8 mouse cellular contexts compared by ENCODE assay signal in genomic region chr7:46839446-46839845, GRCm38 (mm10). TPM values are rescaled to one million over a fixed set of nuclear protein-coding genes. Genes with fewer than 3 reads are reported as not detected.
DNase-seq lines count a peak whose midpoint lies in the region; ATAC-seq and TF ChIP-seq lines count a peak whose summit lies in the region.

No protein-coding gene starts in this region.

- peak; percentile 18; the same call in 1 of the 2 replicates for ATAC-seq in hindbrain, embryonic 16.5 days
- peak; percentile 16; the same call in 1 of the 2 replicates for ATAC-seq in liver, embryonic 14.5 days (ENCODE audit: insufficient read depth)
- peak; percentile 45; the same call in 1 of the 2 replicates for ATAC-seq in stomach, embryonic 15.5 days (ENCODE audit: insufficient read depth, low FRiP score, low read depth)

- H3K27me3 ChIP-seq in MEL (ENCODE audit: control insufficient read depth in 1 of 2, insufficient read depth in 2 of 2, low read length in 2 of 2), result no peaks in the 10 kb centered on the region
- H3K27me3 ChIP-seq in hindbrain, embryonic 16.5 days (replicated peaks; ENCODE audit: control insufficient read depth, insufficient read depth, low read length), result no peaks in the 10 kb centered on the region; the same call in 1 of the 2 replicates
- no peaks in the 10 kb centered on the region for H3K27me3 ChIP-seq in liver, embryonic 14.5 days (ENCODE audit: control insufficient read depth, insufficient read depth, low read length)
- H3K27me3 ChIP-seq in stomach, embryonic 15.5 days (replicated peaks), result no peaks in the 10 kb centered on the region

- H3K36me3 ChIP-seq in MEL (ENCODE audit: control insufficient read depth in 1 of 2, insufficient read depth in 2 of 2, low read length in 2 of 2), result peaks cover 0 to 10% of the 10 kb centered on the region in 2 experiments; a peak in 2 of 4 replicates
- no peaks in the 10 kb centered on the region for H3K36me3 ChIP-seq in hindbrain, embryonic 16.5 days (ENCODE audit: control insufficient read depth, insufficient read depth, low read length)
- H3K36me3 ChIP-seq in liver, embryonic 14.5 days (replicated peaks; ENCODE audit: control insufficient read depth, insufficient read depth, low read depth), result no peaks in the 10 kb centered on the region
- H3K36me3 ChIP-seq in stomach, embryonic 15.5 days, result no peaks in the 10 kb centered on the region

- no peaks in the 10 kb centered on the region for H3K9me3 ChIP-seq in MEL (replicated peaks; ENCODE audit: insufficient read depth, low read length)
- no peaks in the 10 kb centered on the region for H3K9me3 ChIP-seq in hindbrain, embryonic 16.5 days (ENCODE audit: control insufficient read depth, low read length)
- H3K9me3 ChIP-seq in liver, embryonic 14.5 days (ENCODE audit: control insufficient read depth, low read length), result no peaks in the 10 kb centered on the region
- H3K9me3 ChIP-seq in stomach, embryonic 15.5 days, result no peaks in the 10 kb centered on the region

- no peak for TF ChIP-seq EP300 in MEL (IDR thresholded peaks at IDR 0.05; ENCODE audit: low read depth in 1 of 2, low read length in 2 of 2)
- no peak for TF ChIP-seq EP300 in liver, embryonic 14.5 days (IDR thresholded peaks at IDR 0.05; ENCODE audit: low read depth)

- peak overlapping the region; percentile 32 to 55 for H3K4me3 ChIP-seq in MEL (ENCODE audit: control insufficient read depth in 1 of 2, insufficient read depth in 1 of 2, low read depth in 2 of 2, low read length in 2 of 2)
- H3K4me3 ChIP-seq in hindbrain, embryonic 16.5 days (ENCODE audit: low read length), result no peak overlapping the region
- no peak overlapping the region for H3K4me3 ChIP-seq in liver, embryonic 14.5 days (ENCODE audit: insufficient read depth in 1 of 2, low read depth in 2 of 2, low read length in 2 of 2)
- H3K4me3 ChIP-seq in stomach, embryonic 15.5 days (replicated peaks), result no peak overlapping the region

- no peak overlapping the region for H3K27ac ChIP-seq in MEL (ENCODE audit: control insufficient read depth, low read depth, low read length)
- peak overlapping the region; percentile 78 for H3K27ac ChIP-seq in hindbrain, embryonic 16.5 days (ENCODE audit: low read depth, low read length)
- no peak overlapping the region for H3K27ac ChIP-seq in liver, embryonic 14.5 days
- H3K27ac ChIP-seq in stomach, embryonic 15.5 days, result peak overlapping the region; percentile 70

- peak overlapping the region; percentile 34; the same call in 1 of the 2 replicates for H3K9ac ChIP-seq in MEL (ENCODE audit: control insufficient read depth, low read depth, low read length, poor library complexity, severe bottlenecking)
- peak overlapping the region; percentile 38; the same call in 1 of the 2 replicates for H3K9ac ChIP-seq in hindbrain, embryonic 16.5 days (ENCODE audit: low read depth, low read length)
- H3K9ac ChIP-seq in liver, embryonic 14.5 days (replicated peaks), result no peak overlapping the region
- no peak overlapping the region for H3K9ac ChIP-seq in stomach, embryonic 15.5 days

- no peak for TF ChIP-seq CTCF in MEL (IDR thresholded peaks at IDR 0.05 in 2 of 3, conservative IDR thresholded peaks at IDR 0.05 in 1 of 3; ENCODE audit: control insufficient read depth in 1 of 3, insufficient read depth in 1 of 3, low read depth in 2 of 3, low read length in 3 of 3, poor library complexity in 1 of 3, severe bottlenecking in 1 of 3)
- TF ChIP-seq CTCF in liver, embryonic 14.5 days (IDR thresholded peaks at IDR 0.05; ENCODE audit: low read depth), result no peak

- H3K4me2 ChIP-seq in hindbrain, embryonic 16.5 days (ENCODE audit: low read length), result peak overlapping the region; percentile 37; the same call in 1 of the 2 replicates
- H3K4me2 ChIP-seq in liver, embryonic 14.5 days (ENCODE audit: low read depth), result no peak overlapping the region
- peak overlapping the region; percentile 45 for H3K4me2 ChIP-seq in stomach, embryonic 15.5 days

- H3K79me2 ChIP-seq in MEL (ENCODE audit: control insufficient read depth, insufficient read depth, low read length, poor library complexity), result no peaks in the 10 kb centered on the region

- H3K4me1 ChIP-seq in MEL (ENCODE audit: control insufficient read depth in 1 of 2, insufficient read depth in 2 of 2, low read length in 2 of 2), result peaks cover 13 to 20% of the 10 kb centered on the region in 2 experiments
- H3K4me1 ChIP-seq in hindbrain, embryonic 16.5 days (ENCODE audit: control insufficient read depth, insufficient read depth, low read depth, low read length), result peaks cover 14% of the 10 kb centered on the region
- peaks cover 6 to 28% of the 10 kb centered on the region in 2 experiments for H3K4me1 ChIP-seq in liver, embryonic 14.5 days (replicated peaks; ENCODE audit: control insufficient read depth in 2 of 2, insufficient read depth in 2 of 2, low read length in 1 of 2)
- peaks cover 38% of the 10 kb centered on the region for H3K4me1 ChIP-seq in stomach, embryonic 15.5 days

- 38% methylated on average over 7 of the region's 7 CpGs for WGBS in hindbrain, embryonic 16.5 days
- WGBS in liver, embryonic 14.5 days (ENCODE audit: insufficient replicate concordance), result 30% methylated on average over 7 of the region's 7 CpGs
- 37% methylated on average over 7 of the region's 7 CpGs for WGBS in stomach, embryonic 15.5 days

- TF ChIP-seq POLR2A in MEL (IDR thresholded peaks at IDR 0.05; ENCODE audit: control insufficient read depth in 1 of 2, insufficient read depth in 1 of 2, low read depth in 1 of 2, low read length in 2 of 2, poor library complexity in 1 of 2), result no peak

- DNase-seq in cerebellum, postnatal 10 days, result peak; percentile 41 to 59
- no peak for DNase-seq in cerebellum, adult 8-10 months
- no peak for DNase-seq in MEL (ENCODE audit: low read depth, low spot score)
- DNase-seq in liver, embryonic 14.5 days (ENCODE audit: low read depth in 3 of 3, low spot score in 3 of 3), result no peak
- DNase-seq in thymus, postnatal 4 days, result no peak
- no peak for DNase-seq in layer of hippocampus, adult 8-10 months (ENCODE audit: low spot score in 2 of 2)

- no peak for TF ChIP-seq RAD21 in MEL (IDR thresholded peaks at IDR 0.05; ENCODE audit: low read depth, low read length)

TF ChIP-seq in MEL, 35 proteins besides CTCF, POLR2A, EP300 and RAD21 (continues in another document):
- TF ChIP-seq E2F4 (IDR thresholded peaks at IDR 0.05; ENCODE audit: borderline replicate concordance, low read depth, low read length), result no peak
- TF ChIP-seq POLR2AphosphoS2 (IDR thresholded peaks at IDR 0.05; ENCODE audit: low read length), result no peak
- no peak for TF ChIP-seq ZKSCAN1 (IDR thresholded peaks at IDR 0.05; ENCODE audit: low read depth, low read length)
- TF ChIP-seq MYC (IDR thresholded peaks at IDR 0.05; ENCODE audit: low read depth, low read length), result no peak
- TF ChIP-seq BHLHE40 (IDR thresholded peaks at IDR 0.05; ENCODE audit: borderline replicate concordance, low read depth, low read length), result no peak
- TF ChIP-seq NRF1 (IDR thresholded peaks at IDR 0.05; ENCODE audit: insufficient read depth, low read depth, low read length, poor library complexity, severe bottlenecking), result no peak
- TF ChIP-seq MAFK (IDR thresholded peaks at IDR 0.05; ENCODE audit: borderline replicate concordance, low read depth, low read length), result no peak
- no peak for TF ChIP-seq ELF1 (IDR thresholded peaks at IDR 0.05; ENCODE audit: low read depth, low read length)
- TF ChIP-seq UBTF (IDR thresholded peaks at IDR 0.05; ENCODE audit: borderline replicate concordance, insufficient read depth, low read depth, low read length), result no peak

RNA-seq across cellular contexts. Expression of gene Ldha, which starts 1.8 kb away (rescaled TPM):
- 1,212 and 1,976 TPM in 2 replicates for total RNA-seq in MEL (2012; rRNA removed)
- polyA plus RNA-seq in MEL (2012; ENCODE audit: insufficient read depth in 1 of 2, insufficient read length in 2 of 2, low read depth in 1 of 2, low replicate concordance in 2 of 2, missing spikeins in 1 of 2), result 1,000 to 10,000 TPM in 1 of 2 experiments, 100 to 1,000 TPM in 1; 613 to 2,637 TPM
- polyA plus RNA-seq in hindbrain, embryonic 16.5 days (2015; fragmentation: Nextera tagmentation; extraction: Ambion mirVana), result 894 and 950 TPM in 2 replicates
- 339 and 356 TPM in 2 replicates for polyA plus RNA-seq in liver, embryonic 14.5 days (2012; rRNA removed)
- polyA plus RNA-seq in liver, embryonic 14.5 days (2014; fragmentation: Nextera tagmentation; extraction: Ambion mirVana), result 1,026 and 1,104 TPM in 2 replicates
- 1,836 and 1,959 TPM in 2 replicates for polyA plus RNA-seq in stomach, embryonic 15.5 days (2015; fragmentation: Nextera tagmentation; extraction: Ambion mirVana)
- 100 to 1,000 TPM; 286 to 315 (median 301) TPM for total RNA-seq in layer of hippocampus, adult 8-10 months (2022)

RNA-seq across cellular contexts. Expression of gene Ldhc, which starts 21.6 kb away (rescaled TPM):
- total RNA-seq in MEL (2012; rRNA removed), result not detected in 2 replicates
- polyA plus RNA-seq in MEL (2012; ENCODE audit: insufficient read depth in 1 of 2, insufficient read length in 2 of 2, low read depth in 1 of 2, low replicate concordance in 2 of 2, missing spikeins in 1 of 2), result not detected
- 0.25 and 0.55 TPM in 2 replicates for polyA plus RNA-seq in hindbrain, embryonic 16.5 days (2015; fragmentation: Nextera tagmentation; extraction: Ambion mirVana)
- polyA plus RNA-seq in liver, embryonic 14.5 days (2012; rRNA removed), result 0.11 and 0.17 TPM in 2 replicates
- polyA plus RNA-seq in liver, embryonic 14.5 days (2014; fragmentation: Nextera tagmentation; extraction: Ambion mirVana), result 0.09 and 0.21 TPM in 2 replicates
- 0.17 TPM in 2 replicates for polyA plus RNA-seq in stomach, embryonic 15.5 days (2015; fragmentation: Nextera tagmentation; extraction: Ambion mirVana)
- not detected for total RNA-seq in layer of hippocampus, adult 8-10 months (2022)

RNA-seq across cellular contexts. Expression of gene Gtf2h1, which starts 43.5 kb away (rescaled TPM):
- 122 and 142 TPM in 2 replicates for total RNA-seq in MEL (2012; rRNA removed)
- 100 to 1,000 TPM in 1 of 2 experiments, not detected in 1; 105 TPM for polyA plus RNA-seq in MEL (2012; ENCODE audit: insufficient read depth in 1 of 2, insufficient read length in 2 of 2, low read depth in 1 of 2, low replicate concordance in 2 of 2, missing spikeins in 1 of 2)
- polyA plus RNA-seq in hindbrain, embryonic 16.5 days (2015; fragmentation: Nextera tagmentation; extraction: Ambion mirVana), result 41.0 and 41.2 TPM in 2 replicates
- 8.1 and 13.4 TPM in 2 replicates for polyA plus RNA-seq in liver, embryonic 14.5 days (2012; rRNA removed)
- polyA plus RNA-seq in liver, embryonic 14.5 days (2014; fragmentation: Nextera tagmentation; extraction: Ambion mirVana), result 27.8 and 33.1 TPM in 2 replicates
- polyA plus RNA-seq in stomach, embryonic 15.5 days (2015; fragmentation: Nextera tagmentation; extraction: Ambion mirVana), result 48.6 and 52.6 TPM in 2 replicates
- total RNA-seq in layer of hippocampus, adult 8-10 months (2022), result 10 to 100 TPM; 34.4 to 40.6 (median 36.0) TPM

RNA-seq across cellular contexts. Expression of gene Hps5, which starts 43.6 kb away (rescaled TPM):
- 15.5 and 19.3 TPM in 2 replicates for total RNA-seq in MEL (2012; rRNA removed)
- polyA plus RNA-seq in MEL (2012; ENCODE audit: insufficient read depth in 1 of 2, insufficient read length in 2 of 2, low read depth in 1 of 2, low replicate concordance in 2 of 2, missing spikeins in 1 of 2), result 10 to 100 TPM in 1 of 2 experiments, not detected in 1; 20.2 TPM
- polyA plus RNA-seq in hindbrain, embryonic 16.5 days (2015; fragmentation: Nextera tagmentation; extraction: Ambion mirVana), result 9.7 and 12.6 TPM in 2 replicates
- 5.3 and 6.3 TPM in 2 replicates for polyA plus RNA-seq in liver, embryonic 14.5 days (2012; rRNA removed)
- 4.1 and 4.3 TPM in 2 replicates for polyA plus RNA-seq in liver, embryonic 14.5 days (2014; fragmentation: Nextera tagmentation; extraction: Ambion mirVana)
- polyA plus RNA-seq in stomach, embryonic 15.5 days (2015; fragmentation: Nextera tagmentation; extraction: Ambion mirVana), result 20.2 and 21.8 TPM in 2 replicates
- total RNA-seq in layer of hippocampus, adult 8-10 months (2022), result 10 to 100 TPM; 15.9 to 22.1 (median 17.5) TPM

Comparison
In these comparisons a context has a peak if more than half of its experiments do, and no peak if none do; other contexts are left out.
1. DNase-seq: peak in cerebellum, postnatal 10 days (2 of 2); none in cerebellum, adult 8-10 months (single experiment), MEL (single experiment), liver, embryonic 14.5 days (0 of 3), thymus, postnatal 4 days (single experiment) and layer of hippocampus, adult 8-10 months (0 of 2).
2. H3K27ac ChIP-seq: peak in hindbrain, embryonic 16.5 days (single experiment) and stomach, embryonic 15.5 days (single experiment); none in MEL (single experiment) and liver, embryonic 14.5 days (single experiment).
3. H3K4me3 ChIP-seq: peak in MEL (2 of 2); none in hindbrain, embryonic 16.5 days (single experiment), liver, embryonic 14.5 days (0 of 2) and stomach, embryonic 15.5 days (single experiment).
4. H3K9ac ChIP-seq: peak in MEL (single experiment) and hindbrain, embryonic 16.5 days (single experiment); none in liver, embryonic 14.5 days (single experiment) and stomach, embryonic 15.5 days (single experiment).
5. Peak in every context shown above with its lines, with median percentiles within 50 percentile points of each other: ATAC-seq.